Mouse (Mus musculus) bone marrow macrophage, adult 2 months (primary cell): ENCODE measurements at regions not wholly inside any gene's neighbourhood (a gene's known extent, or its start where the extent isn't known, plus 50 kb on each side); places are given as distances from the start of the nearest gene placed in this dataset.

Source experiments
- CTCF ChIP-seq: IDR thresholded peaks from 2 replicates; pipeline ENCODE4 v1.5.1; 2012; ENCODE audit warnings: low read depth, mild to moderate bottlenecking, low read length, moderate library complexity
- POLR2A ChIP-seq: IDR thresholded peaks from 2 replicates; pipeline ENCODE4 v1.6.1; 2012; ENCODE audit warnings: mild to moderate bottlenecking, low read depth, low read length, borderline replicate concordance

- TF ChIP-seq CTCF (no peak), POLR2A (no peak)
Measured at GRCm38 (mm10) chr6:84431622-84431955, 162.1 kb downstream of the Cyp26b1 start.
